ENCODE assay signal across 8 mouse cellular contexts in the genomic region with DNA sequence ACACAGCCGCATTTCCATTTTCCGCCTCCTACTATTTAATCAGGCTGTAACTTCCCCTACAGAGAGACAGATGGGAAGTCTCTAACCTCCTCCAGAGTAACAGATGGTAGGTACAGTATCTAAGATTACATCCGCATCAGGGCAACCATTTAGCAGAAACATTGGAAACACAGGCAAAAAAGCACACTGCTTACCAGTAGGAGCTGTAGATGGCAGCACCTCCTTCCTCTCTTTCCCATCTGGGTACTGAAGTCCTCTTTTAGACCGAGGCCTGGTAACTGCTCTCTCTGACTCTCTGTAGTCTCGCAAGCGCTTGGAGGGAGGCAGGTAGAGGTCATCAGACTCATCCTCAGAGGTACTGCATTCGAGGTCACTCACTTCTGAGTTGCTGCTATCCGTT. TPM values are rescaled to one million over a fixed set of nuclear protein-coding genes. Genes with fewer than 3 reads are reported as not detected.
A peak's percentile ranks its signal among the peaks of the same experiment; 100 is the strongest.
DNase-seq lines count a peak whose midpoint lies in the region; ATAC-seq and TF ChIP-seq lines count a peak whose summit lies in the region.
"Had no signal": no experiment of that assay in that cellular context is flagged by ENCODE, and none has a peak within 500 bp of the region (broad histone marks: within the 10 kb centered on the region; RNA-seq: fewer than 3 reads in every experiment).

No protein-coding gene starts in this region.

- ATAC-seq in kidney, embryonic 16.5 days (ENCODE audit: low FRiP score, low TSS enrichment) = peak; percentile 70
- ATAC-seq in liver, embryonic 12.5 days = 0 out of 2 replicates have a peak, but pooled peaks have one; percentile 46

- no peak for TF ChIP-seq POLR2A in cortical plate, adult 2 months (IDR thresholded peaks at IDR 0.05; ENCODE audit: extremely low read depth, insufficient read depth, low read length)

- peak; percentile 53 for DNase-seq in 416B (ENCODE audit: low read depth)
- DNase-seq in ES-CJ7 (ENCODE audit: low read depth, low spot score) = peak; percentile 69
- DNase-seq in right cerebral cortex, postnatal 4 days = peak; percentile 7
- no peak for DNase-seq in thymus, postnatal 0 days (ENCODE audit: low spot score)

- WGBS in kidney, embryonic 16.5 days = 79% methylated on average over 8 of the region's 8 CpGs
- WGBS in liver, embryonic 12.5 days (ENCODE audit: insufficient replicate concordance) = 83% methylated on average over 8 of the region's 8 CpGs

- no peak overlapping the region for H3K4me3 ChIP-seq in cortical plate, adult 2 months (ENCODE audit: insufficient read depth, low read length)
- no peak overlapping the region for H3K4me3 ChIP-seq in kidney, embryonic 16.5 days (ENCODE audit: low read length)
- H3K4me3 ChIP-seq in liver, embryonic 12.5 days = no peak overlapping the region
- H3K4me3 ChIP-seq: embryonic facial prominence, embryonic 13.5 days had no signal

- no peaks in the 10 kb centered on the region for H3K4me1 ChIP-seq in cortical plate, adult 2 months (ENCODE audit: control insufficient read depth, insufficient read depth, low read length)
- H3K4me1 ChIP-seq in kidney, embryonic 16.5 days (ENCODE audit: insufficient read depth, low read length) = no peaks in the 10 kb centered on the region
- 0 out of 2 replicates have a peak, but pooled peaks cover 5% of the 10 kb centered on the region for H3K4me1 ChIP-seq in liver, embryonic 12.5 days
- H3K4me1 ChIP-seq: embryonic facial prominence, embryonic 13.5 days had no signal

- no peak overlapping the region for H3K27ac ChIP-seq in cortical plate, adult 2 months (ENCODE audit: insufficient read depth, low read length)
- no peak overlapping the region for H3K27ac ChIP-seq in kidney, embryonic 16.5 days (ENCODE audit: low read length)
- H3K27ac ChIP-seq in liver, embryonic 12.5 days = no peak overlapping the region
- H3K27ac ChIP-seq: embryonic facial prominence, embryonic 13.5 days had no signal

- peaks cover 47% of the 10 kb centered on the region for H3K36me3 ChIP-seq in kidney, embryonic 16.5 days (ENCODE audit: insufficient read depth, low read length)
- peaks cover 92% of the 10 kb centered on the region for H3K36me3 ChIP-seq in liver, embryonic 12.5 days

- H3K9me3 ChIP-seq in kidney, embryonic 16.5 days (ENCODE audit: low read length) = no peaks in the 10 kb centered on the region
- H3K9me3 ChIP-seq in liver, embryonic 12.5 days (replicated peaks) = no peaks in the 10 kb centered on the region
- H3K9me3 ChIP-seq: embryonic facial prominence, embryonic 13.5 days had no signal

- H3K4me2 ChIP-seq in kidney, embryonic 16.5 days (replicated peaks; ENCODE audit: low read depth, low read length) = no peak overlapping the region
- no peak overlapping the region for H3K4me2 ChIP-seq in liver, embryonic 12.5 days
- H3K4me2 ChIP-seq: embryonic facial prominence, embryonic 13.5 days had no signal

- TF ChIP-seq CTCF in cortical plate, adult 2 months (IDR thresholded peaks at IDR 0.05; ENCODE audit: extremely low read depth, insufficient read depth, low read length) = peak; percentile 63

- H3K9ac ChIP-seq in kidney, embryonic 16.5 days (replicated peaks; ENCODE audit: low read length) = no peak overlapping the region
- H3K9ac ChIP-seq in liver, embryonic 12.5 days = no peak overlapping the region
- H3K9ac ChIP-seq: embryonic facial prominence, embryonic 13.5 days had no signal

- no peaks in the 10 kb centered on the region for H3K27me3 ChIP-seq in kidney, embryonic 16.5 days (ENCODE audit: insufficient read depth, low read length)
- no peaks in the 10 kb centered on the region for H3K27me3 ChIP-seq in liver, embryonic 12.5 days (replicated peaks)
- H3K27me3 ChIP-seq: embryonic facial prominence, embryonic 13.5 days had no signal

RNA-seq across cellular contexts. Expression of gene Sgo1, which starts 10.4 kb away (rescaled TPM):
- 0.19 and 0.21 TPM in 2 replicates for polyA plus RNA-seq in cortical plate, adult 2 months (2012; rRNA removed)
- 32.2 and 33.8 TPM in 2 replicates for polyA plus RNA-seq in kidney, embryonic 16.5 days (2015; fragmentation: Nextera tagmentation; extraction: Ambion mirVana)
- polyA plus RNA-seq in liver, embryonic 12.5 days (2016; fragmentation: Nextera tagmentation; extraction: Ambion mirVana) = 39.1 and 40.5 TPM in 2 replicates
- polyA plus RNA-seq in thymus, postnatal 0 days (2015; fragmentation: Nextera tagmentation; extraction: Ambion mirVana) = 62.6 and 66.7 TPM in 2 replicates

Comparison
In these comparisons a context has a peak if more than half of its experiments do, and no peak if none do; other contexts are left out.
1. RNA of gene Sgo1, which starts 10.4 kb away (polyA plus RNA-seq): 62.6 to 66.7 TPM in thymus, postnatal 0 days, 39.1 to 40.5 TPM in liver, embryonic 12.5 days and 32.2 to 33.8 TPM in kidney, embryonic 16.5 days; 0.19 to 0.21 TPM in cortical plate, adult 2 months; every median in the first group is over 10 times any median in the second.